Mouse (Mus musculus): ENCODE data around the gene Enthd1.

- no peak for TF ChIP-seq CTCF (IDR thresholded peaks at IDR 0.05; ENCODE audit: low read depth, low read length)
- no peak for TF ChIP-seq POLR2A (IDR thresholded peaks at IDR 0.05; ENCODE audit: borderline replicate concordance, low read depth, low read length)
These were observed 27.8 kb upstream of the Enthd1 start for GRCm38 (mm10) chr15:80592737-80593136.
